Mouse (Mus musculus) kidney, adult 10 weeks (tissue): ENCODE measurements around the gene Abhd14b. TPM values are rescaled to one million over a fixed set of nuclear protein-coding genes. Genes with fewer than 3 reads are reported as not detected.

Source experiments
- polyA plus RNA-seq: library from polyadenylated mRNA; stranded (reverse); fragments of 350-450 nt; fragmentation: Illumina TruSeq; extraction: RNeasy Lipid Tissue Mini Kit (QIAGEN cat#74804); gene quantifications from one replicate; pipeline ENCODE4 v1.2.3, GENCODE M21; 2014; ENCODE audit warnings: low read depth, low replicate concordance

Gene Abhd14b
- 112 TPM for polyA plus RNA-seq

DNA sequence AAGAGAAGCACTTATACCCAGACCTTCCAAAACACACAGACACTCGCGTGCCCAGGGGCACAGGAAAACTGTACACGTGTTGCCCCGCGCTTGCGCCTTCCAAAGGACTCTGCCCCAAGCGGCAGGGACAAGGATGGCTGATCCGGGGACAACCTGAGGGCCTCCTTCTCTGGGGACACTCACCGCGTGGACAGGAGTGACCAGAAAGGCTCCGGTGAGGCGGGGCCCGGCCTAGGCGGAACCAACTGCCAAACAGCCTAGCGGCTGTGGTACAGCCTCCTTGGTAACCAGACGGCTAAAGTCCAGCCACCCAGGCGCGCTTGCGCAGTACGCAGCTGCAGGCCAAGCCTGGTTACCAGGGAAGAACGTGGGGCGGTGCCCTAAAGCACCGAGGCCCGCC lies at the start of gene Abhd14b, which contains the start of gene Abhd14a:
Abhd14b (plus strand) TSS at position 112 of the 400 bp plus-strand sequence.
Abhd14a (minus strand) TSS at position 331 of the 400 bp plus-strand sequence.

DNA sequence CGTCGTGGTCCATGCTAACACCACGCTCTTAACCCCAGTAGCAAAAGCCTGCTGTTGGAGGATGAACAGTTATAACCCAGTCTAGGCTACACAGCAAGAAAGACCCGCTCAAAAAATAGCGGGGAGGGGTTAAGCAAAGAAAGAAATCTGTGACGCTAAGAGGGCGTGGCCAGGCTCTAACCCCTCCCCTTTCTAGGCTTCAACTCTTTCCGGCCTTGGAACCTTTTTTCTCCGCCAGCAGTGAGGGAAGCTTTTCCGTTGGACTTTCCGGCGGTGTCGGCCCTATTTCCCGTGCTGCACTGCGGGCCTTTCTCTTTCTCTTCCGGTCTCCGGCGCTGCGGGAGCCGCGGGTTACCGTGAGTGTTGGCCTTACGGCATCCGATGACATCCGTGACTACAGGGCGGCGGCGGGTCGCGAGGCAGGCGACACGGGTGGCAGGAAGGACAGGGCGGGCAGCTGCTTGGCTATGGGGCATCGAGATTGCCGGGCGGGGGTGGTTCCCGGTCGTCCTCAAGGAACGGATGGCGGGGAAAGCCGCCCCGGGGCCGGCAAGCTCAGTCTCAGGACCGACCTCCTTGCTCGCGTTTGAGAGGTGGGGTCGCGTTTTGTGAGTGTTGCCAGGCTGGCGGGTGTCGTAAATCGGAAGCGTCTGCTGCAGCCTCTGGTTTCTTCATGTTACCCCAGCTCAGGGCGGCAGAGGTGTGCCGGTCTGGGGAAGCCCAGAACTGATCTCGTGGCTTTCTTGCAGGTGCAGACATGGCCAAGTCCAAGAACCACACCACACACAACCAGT lies 17.8 kb upstream of the Abhd14b start, which contains the start of gene Rpl29:
Rpl29 (plus strand) TSS at position 234 of the 794 bp plus-strand sequence.

DNA sequence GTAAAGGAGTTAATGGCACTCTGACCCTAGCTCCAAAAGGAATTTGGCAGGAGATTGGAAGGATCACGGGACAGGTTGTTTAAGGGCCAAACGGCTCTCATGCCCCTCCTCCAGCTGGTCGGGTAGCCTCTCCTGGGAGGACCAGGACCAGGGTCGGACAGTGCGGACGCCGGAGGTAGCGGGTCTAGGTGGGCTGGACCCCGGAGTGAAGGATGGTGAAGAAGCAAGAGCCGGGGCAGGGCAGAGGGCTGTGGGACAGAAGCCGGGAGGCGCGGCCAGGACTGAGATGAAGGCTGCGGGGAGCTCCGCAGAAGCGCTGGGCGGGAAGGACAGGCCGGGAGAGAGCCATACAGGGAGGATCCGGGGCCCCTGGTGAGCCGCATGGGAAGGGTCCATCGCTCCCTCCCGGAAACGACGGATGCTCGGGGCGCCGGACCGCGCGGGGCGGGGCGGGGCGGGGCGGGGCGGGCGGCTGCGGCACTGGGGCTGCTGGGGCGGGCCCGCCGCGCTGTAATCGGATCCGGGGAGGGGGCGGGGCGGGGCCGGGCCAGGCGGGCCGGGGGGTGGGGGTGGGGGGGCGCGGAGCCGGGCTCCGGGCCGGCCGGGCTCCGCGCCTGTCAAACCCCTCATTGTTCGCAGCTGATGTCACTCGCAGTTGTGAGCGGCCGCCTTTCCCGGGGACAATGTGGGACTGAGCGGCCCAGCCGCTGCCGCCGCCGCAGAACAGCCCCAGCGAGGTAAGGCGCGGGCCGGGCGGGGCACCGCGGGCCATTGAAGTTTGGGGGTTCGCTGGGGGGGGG lies 6.2 kb downstream of the Abhd14b start, which contains the start of gene Pcbp4:
Pcbp4 (plus strand) TSS at position 21 of the 800 bp plus-strand sequence.

DNA sequence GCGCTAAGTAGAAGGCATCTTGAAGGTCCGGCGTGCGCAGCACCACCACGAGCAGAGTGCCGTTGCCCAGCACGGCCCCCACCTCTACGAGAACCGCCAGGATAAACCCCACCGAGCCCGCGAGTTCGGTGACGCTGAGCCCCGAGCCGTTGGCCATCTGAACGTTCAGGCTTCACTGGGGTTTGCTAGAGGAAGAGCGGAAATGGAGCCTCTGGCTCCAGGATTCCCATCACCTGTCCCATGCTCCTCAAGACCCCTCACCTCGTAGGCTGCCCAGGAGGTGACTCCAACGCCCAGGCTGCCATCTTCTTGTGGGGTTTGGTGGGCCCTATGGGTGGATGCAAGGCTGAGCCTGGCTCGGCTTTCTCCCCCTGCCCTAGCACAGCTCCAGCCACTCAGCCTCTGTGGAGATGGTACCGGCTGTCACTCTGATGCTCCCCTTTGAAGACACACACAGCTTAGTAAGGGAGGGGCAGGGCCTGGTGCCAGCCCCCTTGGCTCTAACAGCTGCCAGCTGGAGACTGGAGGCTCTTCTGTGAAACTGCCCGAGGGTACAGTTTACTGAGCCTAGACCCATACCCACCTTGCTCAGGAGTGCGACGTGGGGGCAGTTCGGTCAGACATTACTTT lies 18.4 kb downstream of the Abhd14b start, which contains the start of gene Gpr62:
Gpr62 (minus strand) TSS at position 368 of the 630 bp plus-strand sequence.

DNA sequence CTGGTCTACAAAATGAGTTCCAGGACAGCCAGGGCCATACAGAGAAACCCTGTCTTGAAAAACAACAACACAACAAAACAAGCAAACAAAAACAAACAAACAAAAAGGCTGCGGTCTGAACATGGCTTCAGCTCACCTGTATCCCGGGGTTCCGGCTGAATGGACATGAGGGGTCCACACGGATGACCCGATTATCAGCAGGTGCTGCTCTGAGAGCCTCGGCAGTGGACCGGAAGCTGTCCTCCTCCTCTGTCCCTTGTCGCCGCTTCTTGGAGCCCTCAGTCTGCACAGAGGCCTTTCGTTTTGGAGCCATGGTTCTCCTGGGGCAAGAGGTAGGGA lies 28.4 kb downstream of the Abhd14b start, which contains the start of gene Rrp9:
Rrp9 (plus strand) TSS at position 301 of the 339 bp plus-strand sequence.

DNA sequence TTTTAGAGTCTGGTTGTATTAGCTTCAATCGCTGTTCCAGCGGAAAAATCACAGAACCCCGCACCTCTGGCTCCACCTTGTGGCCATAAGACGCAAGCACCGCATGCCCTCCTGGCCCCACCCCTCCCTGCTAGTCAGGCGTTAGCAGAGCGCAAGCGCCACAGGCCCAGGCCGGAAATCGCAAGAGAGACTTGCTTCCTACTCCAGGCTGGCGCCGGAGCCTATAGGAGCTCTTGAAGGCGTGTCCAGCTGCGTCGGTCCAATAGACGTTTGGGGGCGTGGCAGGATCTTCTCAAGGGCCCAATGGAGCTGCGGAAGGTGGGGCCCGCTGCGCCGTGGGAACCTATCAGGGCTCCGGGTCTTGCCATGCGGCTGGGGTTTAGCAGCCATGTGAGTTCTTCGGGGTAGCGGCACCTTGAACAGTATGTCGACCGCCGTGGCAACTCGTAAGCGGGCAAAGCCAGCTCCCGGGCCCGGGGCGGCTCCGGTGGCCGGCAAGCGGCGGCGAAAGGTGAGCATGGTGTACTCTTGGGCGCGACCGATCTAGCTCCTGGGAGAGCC lies 29.7 kb downstream of the Abhd14b start, which contains the start of gene Parp3:
Parp3 (minus strand) TSS at position 26 of the 561 bp plus-strand sequence.

DNA sequence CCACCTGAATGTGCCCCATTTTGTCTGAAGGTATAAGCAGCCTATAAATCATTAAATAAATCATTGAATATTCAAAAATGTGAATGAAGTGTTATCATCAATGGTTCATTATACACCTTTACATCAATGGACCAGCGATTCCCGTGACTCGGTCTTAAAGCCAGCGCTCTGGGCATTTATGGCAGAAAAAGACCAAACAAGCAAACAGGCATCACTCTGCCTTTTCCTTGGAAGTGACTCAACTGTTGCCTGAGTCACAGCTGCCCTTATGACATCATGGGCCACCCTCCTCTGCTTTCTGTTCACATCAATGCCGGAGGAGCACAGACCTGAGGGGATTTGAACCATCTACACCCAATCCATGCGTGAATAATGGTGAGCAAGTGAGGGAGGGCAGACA lies 52.4 kb downstream of the Abhd14b start, which contains the start of gene Iqcf1:
Iqcf1 (plus strand) TSS at position 301 of the 400 bp plus-strand sequence.

Other genes with a start within 250 kb of the Abhd14b start
- 1.5 TPM for gene Ppm1m, start 247.7 kb upstream of the Abhd14b start, polyA plus RNA-seq
- not detected for gene Twf2, start 244.4 kb upstream of the Abhd14b start, polyA plus RNA-seq
- gene Tlr9, start 224.9 kb upstream of the Abhd14b start, polyA plus RNA-seq = not detected
- 43.8 TPM for gene Alas1, start 198.8 kb upstream of the Abhd14b start, polyA plus RNA-seq
- not detected for gene Poc1a, start 166.4 kb upstream of the Abhd14b start, polyA plus RNA-seq
- 14.0 TPM for gene Dusp7, start 78.8 kb upstream of the Abhd14b start, polyA plus RNA-seq
- 24.8 TPM for gene Rpl29, start 18.0 kb upstream of the Abhd14b start, polyA plus RNA-seq
- gene Acy1, start 9.1 kb upstream of the Abhd14b start, polyA plus RNA-seq = 8.3 TPM
- gene Abhd14a, start 219 bp downstream of the Abhd14b start, polyA plus RNA-seq = 0.73 TPM
- 2.1 TPM for gene Pcbp4, start 5.8 kb downstream of the Abhd14b start, polyA plus RNA-seq
- not detected for gene Gpr62, start 18.5 kb downstream of the Abhd14b start, polyA plus RNA-seq
- gene Rrp9, start 28.5 kb downstream of the Abhd14b start, polyA plus RNA-seq = 1.5 TPM
- gene Parp3, start 29.5 kb downstream of the Abhd14b start, polyA plus RNA-seq = 7.8 TPM
- gene Iqcf1, start 52.5 kb downstream of the Abhd14b start, polyA plus RNA-seq = not detected
- gene Iqcf5, start 67.1 kb downstream of the Abhd14b start, polyA plus RNA-seq = not detected
- gene Iqcf3, start 114.2 kb downstream of the Abhd14b start, polyA plus RNA-seq = not detected
- not detected for gene Iqcf4, start 123.5 kb downstream of the Abhd14b start, polyA plus RNA-seq
- not detected for gene Iqcf6, start 179.1 kb downstream of the Abhd14b start, polyA plus RNA-seq
- not detected for gene Grm2, start 208.6 kb downstream of the Abhd14b start, polyA plus RNA-seq
- gene Tex264, start 238.5 kb downstream of the Abhd14b start, polyA plus RNA-seq = 5.0 TPM